Mouse (Mus musculus): ENCODE measurements around the gene N4bp2l1. TPM values are rescaled to one million over a fixed set of nuclear protein-coding genes. Genes with fewer than 3 reads are reported as not detected.

Gene N4bp2l1
- total and polyA plus RNA-seq, 2 experiments, result 48.2 to 81.9 TPM

- Histone ChIP-seq H3K79me2 (ENCODE audit: control insufficient read depth, insufficient read depth, low read length) (no peaks in the 10 kb centered on the region), H3K4me3 (ENCODE audit: insufficient read depth, low read depth, low read length) (no peak overlapping the region), H3K36me3 (ENCODE audit: control insufficient read depth, insufficient read depth, low read length) (0 out of 2 replicates have a peak, but pooled peaks cover 2% of the 10 kb centered on the region), H3K27me3 (ENCODE audit: control insufficient read depth, insufficient read depth, low read length) (no peaks in the 10 kb centered on the region), H3K9ac (ENCODE audit: low read depth, low read length) (no peak overlapping the region), H3K27ac (replicated peaks; ENCODE audit: insufficient read depth, low read depth, low read length) (no peak overlapping the region), H3K4me1 (ENCODE audit: control insufficient read depth, insufficient read depth, low read length) (peaks cover 2% of the 10 kb centered on the region; the same call in 1 of the 2 replicates)
- DNase-seq (ENCODE audit: extremely low read depth, low read depth, low spot score), result peak; percentile 61
- WGBS, result 46% methylated on average over 2 of the region's 2 CpGs
- no peak for TF ChIP-seq CTCF (IDR thresholded peaks at IDR 0.05; ENCODE audit: low read depth, low read length)
- TF ChIP-seq POLR2A (IDR thresholded peaks at IDR 0.05; ENCODE audit: extremely low read depth, insufficient read depth, low read length), result no peak
Observed at GRCm38 (mm10) chr5:150616216-150616615, 19.2 kb upstream of the N4bp2l1 start.

- Histone ChIP-seq H3K36me3 (ENCODE audit: control insufficient read depth, insufficient read depth, low read length) (0 out of 2 replicates have a peak, but pooled peaks cover 2% of the 10 kb centered on the region), H3K27ac (replicated peaks; ENCODE audit: insufficient read depth, low read depth, low read length) (0 out of 2 replicates have a peak overlapping the region, but pooled peaks have one; percentile 27), H3K4me1 (ENCODE audit: control insufficient read depth, insufficient read depth, low read length) (peaks cover 2% of the 10 kb centered on the region; the same call in 1 of the 2 replicates), H3K4me3 (ENCODE audit: insufficient read depth, low read depth, low read length) (no peak overlapping the region), H3K9ac (ENCODE audit: low read depth, low read length) (no peak overlapping the region), H3K27me3 (ENCODE audit: control insufficient read depth, insufficient read depth, low read length) (no peaks in the 10 kb centered on the region), H3K79me2 (ENCODE audit: control insufficient read depth, insufficient read depth, low read length) (no peaks in the 10 kb centered on the region)
- 85% methylated on average over 2 of the region's 2 CpGs for WGBS
- no peak for TF ChIP-seq POLR2A (IDR thresholded peaks at IDR 0.05; ENCODE audit: extremely low read depth, insufficient read depth, low read length)
- TF ChIP-seq CTCF (IDR thresholded peaks at IDR 0.05; ENCODE audit: low read depth, low read length), result no peak
- no peak for DNase-seq (ENCODE audit: extremely low read depth, low read depth, low spot score)
Observed at GRCm38 (mm10) chr5:150614054-150614453, 17.1 kb upstream of the N4bp2l1 start.

GRCm38 (mm10) chr5:150611697-150612096 is 14.7 kb upstream of the N4bp2l1 start:
- TF ChIP-seq CTCF (IDR thresholded peaks at IDR 0.05; ENCODE audit: low read depth, low read length), result no peak
- no peak for TF ChIP-seq POLR2A (IDR thresholded peaks at IDR 0.05; ENCODE audit: extremely low read depth, insufficient read depth, low read length)
- H3K27ac ChIP-seq (replicated peaks; ENCODE audit: insufficient read depth, low read depth, low read length), result no peak overlapping the region
- peaks cover 3% of the 10 kb centered on the region; the same call in 1 of the 2 replicates for H3K36me3 ChIP-seq (ENCODE audit: control insufficient read depth, insufficient read depth, low read length)
- WGBS, result 73% methylated on average over 12 of the region's 12 CpGs
- H3K9ac ChIP-seq (ENCODE audit: low read depth, low read length), result no peak overlapping the region
- DNase-seq (ENCODE audit: extremely low read depth, low read depth, low spot score), result no peak
- no peaks in the 10 kb centered on the region for H3K27me3 ChIP-seq (ENCODE audit: control insufficient read depth, insufficient read depth, low read length)
- H3K4me1 ChIP-seq (ENCODE audit: control insufficient read depth, insufficient read depth, low read length), result peaks cover under 1% of the 10 kb centered on the region; the same call in 1 of the 2 replicates
- H3K79me2 ChIP-seq (ENCODE audit: control insufficient read depth, insufficient read depth, low read length), result no peaks in the 10 kb centered on the region
- H3K4me3 ChIP-seq (ENCODE audit: insufficient read depth, low read depth, low read length), result no peak overlapping the region

- Histone ChIP-seq H3K79me2 (ENCODE audit: control insufficient read depth, insufficient read depth, low read length) (no peaks in the 10 kb centered on the region), H3K27ac (replicated peaks; ENCODE audit: insufficient read depth, low read depth, low read length) (no peak overlapping the region), H3K27me3 (ENCODE audit: control insufficient read depth, insufficient read depth, low read length) (no peaks in the 10 kb centered on the region), H3K9ac (ENCODE audit: low read depth, low read length) (no peak overlapping the region), H3K36me3 (ENCODE audit: control insufficient read depth, insufficient read depth, low read length) (peaks cover 5% of the 10 kb centered on the region; the same call in 1 of the 2 replicates), H3K4me1 (ENCODE audit: control insufficient read depth, insufficient read depth, low read length) (no peaks in the 10 kb centered on the region), H3K4me3 (ENCODE audit: insufficient read depth, low read depth, low read length) (no peak overlapping the region)
- DNase-seq (ENCODE audit: extremely low read depth, low read depth, low spot score), result no peak
- 88% methylated on average over 1 of the region's 1 CpGs for whole genome bisulfite sequencing
- TF ChIP-seq POLR2A (IDR thresholded peaks at IDR 0.05; ENCODE audit: extremely low read depth, insufficient read depth, low read length), result no peak
- no peak for TF ChIP-seq CTCF (IDR thresholded peaks at IDR 0.05; ENCODE audit: low read depth, low read length)
Observed at GRCm38 (mm10) chr5:150611136-150611535, 14.1 kb upstream of the N4bp2l1 start.

GRCm38 (mm10) chr5:150607631-150608030 is 10.6 kb upstream of the N4bp2l1 start:
- Histone ChIP-seq H3K79me2 (ENCODE audit: control insufficient read depth, insufficient read depth, low read length) (no peaks in the 10 kb centered on the region), H3K36me3 (ENCODE audit: control insufficient read depth, insufficient read depth, low read length) (peaks cover 3% of the 10 kb centered on the region; the same call in 1 of the 2 replicates), H3K9ac (ENCODE audit: low read depth, low read length) (no peak overlapping the region), H3K27me3 (ENCODE audit: control insufficient read depth, insufficient read depth, low read length) (no peaks in the 10 kb centered on the region), H3K4me1 (ENCODE audit: control insufficient read depth, insufficient read depth, low read length) (peaks cover 2% of the 10 kb centered on the region; the same call in 1 of the 2 replicates), H3K4me3 (ENCODE audit: insufficient read depth, low read depth, low read length) (no peak overlapping the region), H3K27ac (replicated peaks; ENCODE audit: insufficient read depth, low read depth, low read length) (no peak overlapping the region)
- 97% methylated on average over 8 of the region's 8 CpGs for WGBS
- TF ChIP-seq CTCF (IDR thresholded peaks at IDR 0.05; ENCODE audit: low read depth, low read length) (no peak), POLR2A (IDR thresholded peaks at IDR 0.05; ENCODE audit: extremely low read depth, insufficient read depth, low read length) (no peak)
- no peak for DNase-seq (ENCODE audit: extremely low read depth, low read depth, low spot score)

GRCm38 (mm10) chr5:150606131-150606530 is 9.1 kb upstream of the N4bp2l1 start:
- H3K36me3 ChIP-seq (ENCODE audit: control insufficient read depth, insufficient read depth, low read length), result peaks cover 3% of the 10 kb centered on the region; the same call in 1 of the 2 replicates
- no peak overlapping the region for H3K9ac ChIP-seq (ENCODE audit: low read depth, low read length)
- TF ChIP-seq POLR2A (IDR thresholded peaks at IDR 0.05; ENCODE audit: extremely low read depth, insufficient read depth, low read length), result no peak
- TF ChIP-seq CTCF (IDR thresholded peaks at IDR 0.05; ENCODE audit: low read depth, low read length), result no peak
- peaks cover 2% of the 10 kb centered on the region; the same call in 1 of the 2 replicates for H3K4me1 ChIP-seq (ENCODE audit: control insufficient read depth, insufficient read depth, low read length)
- H3K79me2 ChIP-seq (ENCODE audit: control insufficient read depth, insufficient read depth, low read length), result no peaks in the 10 kb centered on the region
- H3K4me3 ChIP-seq (ENCODE audit: insufficient read depth, low read depth, low read length), result no peak overlapping the region
- no peak for DNase-seq (ENCODE audit: extremely low read depth, low read depth, low spot score)
- H3K27ac ChIP-seq (replicated peaks; ENCODE audit: insufficient read depth, low read depth, low read length), result no peak overlapping the region
- WGBS, result 99% methylated on average over 6 of the region's 6 CpGs
- no peaks in the 10 kb centered on the region for H3K27me3 ChIP-seq (ENCODE audit: control insufficient read depth, insufficient read depth, low read length)
